Mouse (Mus musculus): ENCODE measurements around the gene Nmnat2.

The Nmnat2 gene

DNA sequence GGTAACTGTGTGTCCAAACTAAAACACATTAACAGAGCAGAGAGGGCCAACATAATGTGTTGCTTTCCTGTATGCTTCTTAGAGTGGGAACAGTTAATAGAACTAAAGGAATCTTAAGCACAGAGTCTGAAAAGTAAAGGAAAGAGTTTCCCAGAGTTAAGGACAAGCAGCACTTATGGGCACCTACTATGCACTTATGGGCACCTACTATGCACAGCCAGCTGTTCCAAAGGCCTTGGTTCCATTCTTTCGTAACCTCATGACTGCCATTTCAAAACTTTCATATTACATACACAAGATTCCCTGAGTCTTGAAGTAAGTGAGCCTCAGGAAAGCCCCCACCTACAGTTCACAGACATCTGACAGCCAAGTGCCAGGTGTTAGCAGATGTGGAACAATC lies 64.3 kb downstream of the Nmnat2 start:
- no peak for DNase-seq (ENCODE audit: low spot score in 2 of 2)

DNA sequence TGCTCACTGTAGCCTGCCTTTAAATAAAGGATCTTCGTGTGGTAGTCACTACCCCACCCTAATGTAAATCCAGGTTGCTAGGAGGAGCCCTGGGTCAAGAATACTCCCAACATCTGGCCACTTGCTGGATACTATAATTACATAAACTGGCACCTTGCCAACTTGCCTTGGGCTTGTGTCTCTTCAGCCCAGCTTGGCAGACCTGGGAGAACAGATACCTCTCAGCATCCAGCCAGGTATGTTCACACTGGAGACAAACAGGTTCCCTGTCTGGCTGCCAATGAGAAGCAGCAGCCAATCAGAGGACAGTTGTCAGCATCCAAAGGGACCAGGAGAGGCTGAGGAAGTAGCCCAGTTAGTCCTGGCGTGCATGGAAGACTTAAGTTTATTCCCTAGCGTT lies 64.8 kb downstream of the Nmnat2 start:
- no peak for DNase-seq (ENCODE audit: low spot score in 2 of 2)

DNA sequence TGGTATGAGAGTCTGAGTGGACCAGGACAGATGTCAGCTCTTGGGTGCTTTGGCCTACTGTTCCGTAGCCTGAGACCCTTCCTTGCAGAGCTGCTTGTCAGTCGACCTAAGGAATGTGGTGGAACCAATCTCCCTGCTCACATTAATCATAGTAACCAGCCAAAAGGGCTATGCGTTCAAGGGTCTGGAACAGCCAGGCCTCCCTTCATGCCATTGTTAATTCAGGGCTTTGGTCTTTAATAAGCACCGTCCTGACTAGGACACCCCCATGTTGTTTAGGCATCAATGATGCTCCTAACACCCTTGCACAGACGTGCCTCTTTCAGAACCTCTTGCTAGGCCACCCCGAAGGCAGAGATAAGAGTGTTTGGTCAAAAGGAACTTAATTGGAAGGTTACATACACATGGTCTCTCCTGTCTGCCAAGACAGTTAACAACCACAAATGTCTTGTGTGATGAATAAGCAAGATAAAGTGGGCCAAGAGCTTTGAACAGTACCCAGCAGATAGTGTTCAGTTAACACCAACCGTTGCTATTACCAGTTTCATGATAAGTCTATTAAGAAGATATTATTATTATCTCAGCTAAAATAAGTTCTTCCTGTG lies 66.3 kb downstream of the Nmnat2 start:
- no peak for DNase-seq (ENCODE audit: low spot score in 2 of 2)

DNA sequence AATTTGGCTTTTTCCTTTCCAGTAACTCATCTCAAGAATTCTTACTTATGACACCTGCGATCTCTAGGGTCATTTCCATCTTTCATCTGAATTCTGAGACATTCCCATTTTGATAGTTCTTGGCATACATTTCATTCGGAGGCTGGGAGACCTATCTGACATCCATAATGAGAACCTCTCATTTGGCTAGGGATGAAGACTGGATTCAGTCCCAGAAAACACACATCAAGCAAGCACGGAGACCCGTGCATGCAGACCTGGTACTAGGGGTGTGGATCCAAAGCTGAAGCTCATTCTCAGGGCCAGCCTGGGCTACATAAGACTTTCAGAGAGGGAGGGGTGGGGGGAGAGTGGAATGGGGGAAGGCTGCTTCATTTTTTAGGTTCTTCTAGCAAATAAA lies 68.2 kb downstream of the Nmnat2 start:
- DNase-seq (ENCODE audit: low spot score in 2 of 2): no peak

GRCm38 (mm10) chr1:153023875-153024274 lies 69.1 kb downstream of the Nmnat2 start:
- DNase-seq (ENCODE audit: low spot score in 2 of 2): no peak

DNA sequence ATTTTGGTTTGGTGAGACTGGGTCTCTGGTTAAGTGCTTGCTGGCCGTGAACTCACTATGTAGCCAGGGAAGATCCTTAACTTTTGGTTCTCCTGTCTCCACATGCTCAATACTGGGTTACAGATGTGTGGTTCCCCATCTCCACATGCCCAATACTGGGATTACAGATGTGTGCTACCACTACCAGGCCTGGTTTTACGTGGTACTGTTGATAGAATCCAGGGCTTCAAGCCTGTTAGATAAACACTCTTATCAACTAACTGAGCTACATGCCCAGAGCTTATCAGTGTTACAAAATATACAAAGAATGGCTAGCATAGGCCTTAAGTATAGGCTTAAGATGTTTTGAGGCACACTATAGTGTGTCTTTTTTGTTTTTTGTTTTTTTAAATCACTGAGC lies 69.7 kb downstream of the Nmnat2 start:
- DNase-seq (ENCODE audit: low spot score in 2 of 2): no peak

DNA sequence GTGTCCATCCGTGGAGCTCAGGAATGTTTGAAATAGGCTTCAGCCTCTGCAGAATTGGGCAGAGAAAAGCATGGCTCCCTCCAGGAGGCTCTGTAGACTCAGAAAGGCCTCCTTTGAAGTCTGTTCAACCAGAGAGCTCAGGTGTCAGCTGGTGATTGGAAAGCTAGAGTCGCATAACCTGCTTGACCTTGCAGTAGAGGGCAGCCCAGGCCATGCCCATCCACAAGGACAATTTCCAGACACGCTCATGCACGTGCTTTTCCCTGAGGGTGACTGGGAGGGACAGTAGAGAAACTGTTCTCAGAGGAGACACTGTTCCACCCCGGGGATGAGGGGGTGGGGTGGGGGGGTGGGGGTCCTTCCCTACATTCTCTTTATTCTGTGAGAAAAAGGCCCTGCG lies 76.6 kb downstream of the Nmnat2 start:
- DNase-seq (ENCODE audit: low spot score in 2 of 2): no peak

- DNase-seq (ENCODE audit: low spot score in 2 of 2): no peak
Observed at GRCm38 (mm10) chr1:153031954-153032353, 77.2 kb downstream of the Nmnat2 start.

- DNase-seq (ENCODE audit: low spot score in 2 of 2): no peak
Observed at GRCm38 (mm10) chr1:153033145-153033908, 78.5 kb downstream of the Nmnat2 start.

GRCm38 (mm10) chr1:153034064-153034463 lies 79.3 kb downstream of the Nmnat2 start:
- no peak for DNase-seq (ENCODE audit: low spot score in 2 of 2)

- peak in 1 of 2 experiments; percentile 36 for DNase-seq (ENCODE audit: low spot score in 2 of 2)
Observed at GRCm38 (mm10) chr1:153035328-153035944, 80.6 kb downstream of the Nmnat2 start.

DNA sequence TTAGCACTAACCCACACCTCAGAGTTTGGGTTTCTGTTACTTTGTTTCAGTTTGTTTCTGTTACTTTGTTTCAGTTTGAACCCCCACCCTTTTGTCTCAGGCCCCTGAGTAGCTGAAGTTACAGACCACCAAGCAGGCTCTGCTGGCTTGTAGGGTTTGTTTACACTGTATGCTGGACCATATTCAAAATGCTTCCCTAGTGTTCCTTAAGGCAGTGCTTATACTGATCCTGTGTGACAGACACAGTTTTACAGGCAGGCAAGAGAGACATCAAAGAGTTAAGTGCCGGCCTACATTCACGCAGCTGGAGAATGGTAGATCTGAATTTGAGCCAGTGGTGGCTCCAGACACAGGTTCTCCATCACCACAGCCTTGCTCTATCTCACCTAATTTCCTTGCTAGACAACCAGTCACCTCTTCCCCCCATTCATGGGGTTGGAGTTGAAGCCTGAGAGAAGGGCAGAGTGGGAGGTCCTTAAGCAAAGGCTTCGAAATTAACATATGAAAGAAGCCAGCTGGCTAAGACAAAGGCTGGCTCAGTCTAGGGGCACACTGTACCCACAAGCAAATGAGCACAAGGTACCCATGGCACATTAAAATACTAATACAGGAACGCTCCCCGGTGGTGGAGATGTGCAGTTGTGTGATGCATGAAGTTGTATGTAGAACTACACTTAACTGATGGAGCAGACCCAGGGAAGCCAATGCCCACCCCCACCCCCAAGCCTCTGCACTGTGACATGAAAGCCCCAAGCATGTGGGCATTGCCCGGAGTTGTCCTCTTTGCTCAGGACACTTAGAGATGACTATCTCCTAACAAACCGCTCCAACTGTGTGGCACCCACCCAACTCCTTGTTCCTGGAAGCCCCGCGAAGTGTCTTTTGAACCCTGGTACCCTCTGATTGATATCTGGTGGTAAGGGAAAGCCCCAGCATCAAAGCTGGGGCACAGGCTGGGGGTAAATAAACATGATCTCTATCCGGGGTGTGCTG lies 82.9 kb downstream of the Nmnat2 start:
- no peak for DNase-seq (ENCODE audit: low spot score in 2 of 2)

GRCm38 (mm10) chr1:153040091-153040490 lies 85.3 kb downstream of the Nmnat2 start:
- DNase-seq (ENCODE audit: low spot score in 2 of 2): no peak

- no peak for DNase-seq (ENCODE audit: low spot score in 2 of 2)
Observed at GRCm38 (mm10) chr1:153041046-153041445, 86.3 kb downstream of the Nmnat2 start.

DNA sequence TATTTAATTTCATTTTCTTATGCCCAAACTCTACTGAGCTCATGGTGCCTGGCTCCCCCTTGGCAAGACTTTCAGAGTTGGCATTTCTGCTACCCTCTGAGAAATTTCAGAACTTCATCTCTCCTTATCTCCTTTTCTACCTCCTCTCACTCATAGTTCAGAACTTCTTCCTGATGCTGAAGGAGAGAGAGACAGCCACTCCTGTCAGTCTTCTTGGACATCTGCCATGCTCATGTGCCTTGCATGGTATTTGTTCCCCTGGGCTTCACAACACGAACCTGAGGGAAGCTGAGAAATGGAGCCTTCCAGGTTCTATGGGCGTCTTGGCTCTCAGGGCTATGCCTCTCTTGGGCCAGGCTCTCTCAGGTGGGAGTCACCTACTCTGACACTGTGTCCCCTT lies 87.5 kb downstream of the Nmnat2 start:
- no peak for DNase-seq (ENCODE audit: low spot score in 2 of 2)

DNA sequence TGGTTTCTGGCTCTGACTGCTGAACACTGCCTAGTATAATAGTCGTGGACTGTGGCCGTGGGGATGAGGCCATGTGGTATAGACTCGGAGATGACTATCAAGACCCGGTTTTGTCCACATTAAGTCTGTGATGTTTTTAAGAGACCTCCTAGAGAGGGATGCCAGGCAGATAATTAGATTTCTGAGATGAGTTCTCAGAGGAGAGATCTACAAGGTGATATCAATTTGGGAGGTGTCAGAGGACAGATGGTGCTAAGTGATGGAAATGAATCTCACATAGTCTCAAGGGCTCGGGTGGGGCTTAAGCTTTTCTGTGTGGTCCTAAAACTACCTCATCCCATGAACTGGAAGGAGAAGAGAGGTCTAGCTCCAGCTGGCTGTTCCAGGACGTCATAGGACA lies 88.5 kb downstream of the Nmnat2 start:
- no peak for DNase-seq (ENCODE audit: low spot score in 2 of 2)

- DNase-seq (ENCODE audit: low spot score in 2 of 2): no peak
Observed at GRCm38 (mm10) chr1:153045368-153045767, 90.6 kb downstream of the Nmnat2 start.

- no peak for DNase-seq (ENCODE audit: low spot score in 2 of 2)
Observed at GRCm38 (mm10) chr1:153048147-153048878, 93.5 kb downstream of the Nmnat2 start.

DNA sequence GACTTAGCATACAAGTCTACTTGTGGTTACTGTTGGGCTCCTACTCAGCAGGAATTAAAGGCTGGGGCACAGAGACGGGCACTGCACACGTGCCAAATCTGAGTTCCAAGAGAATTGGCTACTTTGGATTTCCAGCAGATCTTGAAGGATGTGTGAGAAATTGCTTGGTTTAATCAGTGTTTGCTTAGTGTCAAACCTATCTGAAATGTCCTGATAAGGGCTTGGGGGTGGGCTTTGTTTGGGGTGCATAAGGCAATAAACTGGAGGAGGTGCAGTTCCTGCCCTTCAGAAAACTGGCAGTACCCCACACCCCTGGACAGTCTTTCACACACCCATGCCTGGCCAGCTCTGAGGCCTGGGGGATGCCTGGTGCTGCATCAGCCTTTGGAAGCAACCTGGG lies 94.7 kb downstream of the Nmnat2 start:
- no peak for DNase-seq (ENCODE audit: low spot score in 2 of 2)

- no peak for DNase-seq (ENCODE audit: low spot score in 2 of 2)
Observed at GRCm38 (mm10) chr1:153051474-153051873, 96.7 kb downstream of the Nmnat2 start.

GRCm38 (mm10) chr1:153053619-153054018 lies 98.8 kb downstream of the Nmnat2 start:
- no peak for DNase-seq (ENCODE audit: low spot score in 2 of 2)

Data from thymus, postnatal 10 days (tissue).